Mouse (Mus musculus) effector memory CD4-positive, alpha-beta T cell, adult 7 months (primary cell): Measurements from ENCODE around the gene Arhgef18. TPM values are rescaled to one million over a fixed set of nuclear protein-coding genes. Genes with fewer than 3 reads are reported as not detected.

Source experiments
- polyA plus RNA-seq: library from polyadenylated mRNA; unstranded; fragments of 100-300 nt; shearing (Covaris generic); gene quantifications from one replicate; pipeline ENCODE4 v1.2.1, GENCODE M21; 2017

Arhgef18 gene
- polyA plus RNA-seq, result 113 TPM

GRCm38 (mm10) chr8:3392771-3393710, at the start of gene Arhgef18:
Arhgef18 (plus strand) TSS chr8:3393006.

DNA sequence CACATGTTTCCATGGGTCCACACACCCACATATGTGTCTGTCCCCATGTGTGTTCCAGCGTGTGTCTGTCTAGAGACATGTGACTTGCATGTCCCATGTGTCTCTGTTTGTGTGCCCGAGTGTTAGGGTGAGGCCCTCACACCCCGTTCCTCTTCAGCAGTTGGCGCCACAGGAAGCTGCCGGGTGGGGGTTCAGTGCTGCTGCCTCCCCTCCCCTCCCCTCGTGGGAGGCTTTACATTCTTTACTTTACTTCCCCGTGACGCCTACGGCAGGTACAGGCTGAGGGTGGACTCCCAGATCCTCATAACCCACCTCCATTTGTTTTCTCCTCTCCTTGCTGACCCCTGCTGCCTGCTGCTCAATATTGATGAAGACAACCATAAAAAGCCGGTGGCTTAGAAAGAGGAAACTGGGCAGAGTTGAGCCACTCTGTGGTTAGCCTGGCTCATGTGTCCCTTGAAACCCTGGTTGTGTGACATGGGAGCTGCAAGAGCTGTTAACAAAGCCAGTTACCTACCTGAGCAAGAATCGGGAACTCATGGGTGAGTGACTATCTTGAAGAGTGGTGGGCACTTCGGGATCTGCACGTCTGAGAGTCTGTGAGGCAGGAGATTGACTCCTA, 39.5 kb upstream of the Arhgef18 start, which contains the start of gene A430078G23Rik:
A430078G23Rik (plus strand) TSS at position 227 of the 622 bp plus-strand sequence.

DNA sequence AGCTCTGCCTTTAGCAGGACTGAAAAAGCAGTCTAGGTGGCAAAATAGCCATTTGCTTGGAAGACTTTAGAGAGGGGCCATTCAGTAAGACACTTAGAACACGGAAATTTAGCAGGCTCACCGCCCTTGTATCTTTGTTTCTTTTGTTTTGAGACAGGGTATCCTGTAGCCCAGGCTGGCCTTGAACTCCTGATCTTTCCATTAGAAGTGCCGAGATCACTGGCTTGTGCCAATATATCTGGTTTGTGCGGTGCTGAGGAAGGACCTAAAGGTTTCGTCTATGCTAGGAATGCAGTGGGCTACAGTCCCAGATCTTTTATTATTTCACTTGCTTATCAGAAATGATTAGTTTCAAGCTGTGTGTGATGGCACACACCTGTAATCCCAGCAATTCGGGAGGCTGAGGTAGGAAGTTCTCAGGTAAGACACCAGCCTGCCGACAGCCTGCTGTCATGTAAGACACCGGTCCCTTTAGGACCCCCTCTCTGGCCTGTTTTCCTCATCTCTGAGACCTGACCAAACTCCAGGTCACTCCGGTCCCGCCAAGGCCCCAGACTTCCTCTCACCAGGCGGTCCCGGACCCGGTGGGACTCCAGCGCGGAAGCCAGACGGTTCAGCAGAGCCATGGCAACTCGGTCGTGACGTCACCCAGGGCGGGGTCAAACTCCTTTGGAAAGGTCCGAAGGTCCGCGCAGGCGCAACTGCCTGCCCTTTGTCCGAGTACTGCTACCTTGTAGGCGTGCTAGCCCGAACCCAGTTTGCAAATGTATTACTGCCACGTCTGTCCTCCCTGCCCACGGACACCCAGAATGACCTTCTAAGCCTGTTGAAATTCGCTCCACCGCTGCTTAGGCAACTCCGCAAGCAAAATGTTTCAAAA, 74.4 kb downstream of the Arhgef18 start, which contains the start of gene Pex11g:
Pex11g (minus strand) TSS at position 675 of the 880 bp plus-strand sequence.

GRCm38 (mm10) chr8:3470562-3470961, 77.8 kb downstream of the Arhgef18 start, which contains the start of gene Tex45:
Tex45 (plus strand) TSS chr8:3470862.

DNA sequence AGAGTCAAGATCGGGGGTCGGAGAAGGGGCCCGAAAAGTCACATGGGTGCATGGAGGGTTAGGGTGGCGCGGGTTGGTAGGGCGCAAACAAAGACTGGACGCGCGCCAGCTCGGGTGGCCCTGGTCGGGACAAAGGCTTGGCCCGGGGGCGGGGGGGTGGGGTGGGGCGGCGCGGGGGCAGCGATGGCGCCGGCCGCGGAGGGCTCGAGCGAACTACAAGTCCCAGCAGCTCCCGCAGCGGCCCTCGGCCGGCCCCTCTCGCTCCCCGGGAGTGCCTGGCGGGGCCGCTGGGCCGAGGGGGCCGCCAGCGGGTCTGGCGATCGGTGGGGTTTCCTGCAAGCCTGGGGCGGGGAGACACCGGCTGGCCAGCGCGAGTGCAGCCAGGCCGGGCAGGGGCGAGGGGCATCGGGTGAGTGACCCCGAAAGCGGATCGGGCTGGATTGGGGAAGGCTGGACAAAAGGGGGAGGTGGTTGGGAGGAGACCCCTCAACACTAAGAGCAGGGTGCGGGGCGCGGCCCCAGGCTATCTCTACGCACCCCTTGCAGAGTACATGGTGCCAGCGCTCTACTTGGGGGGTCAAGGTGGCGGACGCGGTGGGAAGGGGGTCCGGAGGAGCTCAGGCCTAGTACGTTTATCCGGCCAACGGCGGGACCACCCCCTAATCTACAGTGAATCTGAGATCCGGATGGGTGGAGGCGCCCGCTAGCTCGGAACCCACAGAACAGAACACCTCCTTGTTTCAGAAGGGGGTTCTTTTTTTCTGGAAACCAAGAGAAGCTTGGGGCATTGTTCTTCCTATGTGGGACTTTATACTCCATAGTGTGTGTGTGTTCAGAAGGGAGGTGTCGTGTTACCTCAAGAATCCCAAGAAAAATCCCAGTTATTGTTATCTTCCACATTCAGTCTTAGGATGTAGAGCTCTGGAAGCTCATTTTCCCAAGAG, 100.4 kb downstream of the Arhgef18 start, which contains the start of gene Zfp358:
Zfp358 (plus strand) TSS at position 238 of the 944 bp plus-strand sequence.

GRCm38 (mm10) chr8:3500235-3501090, 107.7 kb downstream of the Arhgef18 start, which contains the start of gene Mcoln1:
Mcoln1 (plus strand) TSS chr8:3500457.

Other genes with a start within 250 kb of the Arhgef18 start
- 15.9 TPM for gene Insr, start 113.4 kb upstream of the Arhgef18 start, polyA plus RNA-seq
- gene A430078G23Rik, start 39.6 kb upstream of the Arhgef18 start, polyA plus RNA-seq, result 108 TPM
- 2.7 TPM for gene Pex11g, start 74.7 kb downstream of the Arhgef18 start, polyA plus RNA-seq
- gene Tex45, start 77.9 kb downstream of the Arhgef18 start, polyA plus RNA-seq, result not detected
- 1.5 TPM for gene Zfp358, start 100.1 kb downstream of the Arhgef18 start, polyA plus RNA-seq
- gene Mcoln1, start 107.5 kb downstream of the Arhgef18 start, polyA plus RNA-seq, result 81.1 TPM
- 37.4 TPM for gene Pnpla6, start 122.4 kb downstream of the Arhgef18 start, polyA plus RNA-seq
- gene C330021F23Rik, start 175.0 kb downstream of the Arhgef18 start, polyA plus RNA-seq, result not detected
- gene Camsap3, start 194.3 kb downstream of the Arhgef18 start, polyA plus RNA-seq, result 0.98 TPM
- gene Xab2, start 228.3 kb downstream of the Arhgef18 start, polyA plus RNA-seq, result 113 TPM
- 79.9 TPM for gene Pet100, start 228.5 kb downstream of the Arhgef18 start, polyA plus RNA-seq
- gene Pcp2, start 232.5 kb downstream of the Arhgef18 start, polyA plus RNA-seq, result not detected
- gene Stxbp2, start 237.9 kb downstream of the Arhgef18 start, polyA plus RNA-seq, result 212 TPM